Comparison of ENCODE assay signal across 7 mouse cellular contexts in the genomic region with DNA sequence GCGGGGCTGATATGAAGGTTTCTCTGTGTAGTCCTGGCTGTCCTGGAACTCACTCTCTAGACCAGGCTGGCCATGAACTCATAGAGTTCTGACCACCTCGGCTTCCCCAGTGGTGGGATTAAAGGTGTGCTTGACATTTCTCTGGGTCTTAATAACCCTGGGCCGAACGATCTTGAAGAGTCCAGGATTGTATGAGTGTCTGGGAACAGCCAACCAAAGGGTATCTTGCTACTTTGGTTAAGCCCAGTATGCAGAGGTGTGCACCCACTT. TPM values are rescaled to one million over a fixed set of nuclear protein-coding genes. Genes with fewer than 3 reads are reported as not detected.
DNase-seq lines count a peak whose midpoint lies in the region; ATAC-seq and TF ChIP-seq lines count a peak whose summit lies in the region.

No protein-coding gene starts in this region.

- peak overlapping the region; percentile 36 for H3K9ac ChIP-seq in lung, embryonic 15.5 days
- peak overlapping the region; percentile 53; the same call in 1 of the 2 replicates for H3K9ac ChIP-seq in forebrain, embryonic 15.5 days (replicated peaks)
- peak overlapping the region; percentile 50; the same call in 1 of the 2 replicates for H3K9ac ChIP-seq in limb, embryonic 14.5 days (ENCODE audit: low read depth, low read length, severe bottlenecking)
- H3K9ac ChIP-seq in stomach, embryonic 14.5 days (replicated peaks; ENCODE audit: low read depth, low read length) = no peak overlapping the region

- WGBS in lung, embryonic 15.5 days = 47% methylated on average over 4 of the region's 4 CpGs
- WGBS in forebrain, embryonic 15.5 days = 64% methylated on average over 4 of the region's 4 CpGs
- 69% methylated on average over 4 of the region's 4 CpGs for WGBS in limb, embryonic 14.5 days
- WGBS in stomach, embryonic 14.5 days = 71% methylated on average over 4 of the region's 4 CpGs

- no peak for ATAC-seq in lung, embryonic 15.5 days (ENCODE audit: borderline replicate concordance, extremely low read depth, low FRiP score, low TSS enrichment)
- peak; percentile 7; the same call in 1 of the 2 replicates for ATAC-seq in forebrain, embryonic 15.5 days (replicated peaks)
- no peak for ATAC-seq in limb, embryonic 14.5 days (ENCODE audit: low FRiP score, low read depth)
- ATAC-seq in stomach, embryonic 14.5 days (ENCODE audit: insufficient number of reproducible peaks, insufficient read depth, low FRiP score, low read depth) = no peak
- ATAC-seq in frontal cortex, adult (ENCODE audit: low TSS enrichment) = no peak

- H3K4me1 ChIP-seq in lung, embryonic 15.5 days = peaks cover 55% of the 10 kb centered on the region
- peaks cover 31% of the 10 kb centered on the region for H3K4me1 ChIP-seq in forebrain, embryonic 15.5 days
- H3K4me1 ChIP-seq in limb, embryonic 14.5 days (ENCODE audit: control insufficient read depth, insufficient read depth, low read length) = peaks cover 25% of the 10 kb centered on the region
- peaks cover 27% of the 10 kb centered on the region for H3K4me1 ChIP-seq in stomach, embryonic 14.5 days (ENCODE audit: control insufficient read depth, insufficient read depth, low read length)

- peak overlapping the region; percentile 29; the same call in 1 of the 2 replicates for H3K4me3 ChIP-seq in lung, embryonic 15.5 days
- H3K4me3 ChIP-seq in forebrain, embryonic 15.5 days = peak overlapping the region; percentile 35; the same call in 1 of the 2 replicates
- H3K4me3 ChIP-seq in limb, embryonic 14.5 days (replicated peaks; ENCODE audit: low read length) = peak overlapping the region; percentile 33; the same call in 1 of the 2 replicates
- peak overlapping the region; percentile 10 for H3K4me3 ChIP-seq in stomach, embryonic 14.5 days (ENCODE audit: low read depth, low read length)

- no peak for TF ChIP-seq POLR2A in limb, embryonic 14.5 days (IDR thresholded peaks at IDR 0.05; ENCODE audit: borderline replicate concordance, extremely low read depth, insufficient read depth, insufficient read length)

- peak overlapping the region; percentile 85 for H3K27ac ChIP-seq in lung, embryonic 15.5 days
- H3K27ac ChIP-seq in forebrain, embryonic 15.5 days (replicated peaks) = peak overlapping the region; percentile 70; the same call in 1 of the 2 replicates
- H3K27ac ChIP-seq in limb, embryonic 14.5 days (replicated peaks; ENCODE audit: low read depth, low read length) = peak overlapping the region; percentile 46
- peak overlapping the region; percentile 87 for H3K27ac ChIP-seq in stomach, embryonic 14.5 days (ENCODE audit: low read length)

- H3K36me3 ChIP-seq in lung, embryonic 15.5 days = no peaks in the 10 kb centered on the region
- no peaks in the 10 kb centered on the region for H3K36me3 ChIP-seq in forebrain, embryonic 15.5 days
- no peaks in the 10 kb centered on the region for H3K36me3 ChIP-seq in limb, embryonic 14.5 days (ENCODE audit: control insufficient read depth, insufficient read depth, low read length)
- H3K36me3 ChIP-seq in stomach, embryonic 14.5 days (ENCODE audit: control insufficient read depth, insufficient read depth, low read length) = no peaks in the 10 kb centered on the region

- no peak for DNase-seq in lung, postnatal 14 days
- no peak for DNase-seq in limb, embryonic 14.5 days (ENCODE audit: low spot score)
- DNase-seq in adrenal gland, postnatal 4 days (ENCODE audit: low spot score in 2 of 2) = no peak

- no peaks in the 10 kb centered on the region for H3K27me3 ChIP-seq in lung, embryonic 15.5 days
- no peaks in the 10 kb centered on the region for H3K27me3 ChIP-seq in forebrain, embryonic 15.5 days
- no peaks in the 10 kb centered on the region for H3K27me3 ChIP-seq in limb, embryonic 14.5 days (ENCODE audit: control insufficient read depth, insufficient read depth, low read length)
- H3K27me3 ChIP-seq in stomach, embryonic 14.5 days (ENCODE audit: control insufficient read depth, insufficient read depth, low read length) = no peaks in the 10 kb centered on the region

- H3K9me3 ChIP-seq in lung, embryonic 15.5 days = no peaks in the 10 kb centered on the region
- H3K9me3 ChIP-seq in forebrain, embryonic 15.5 days = no peaks in the 10 kb centered on the region
- H3K9me3 ChIP-seq in limb, embryonic 14.5 days (ENCODE audit: control insufficient read depth, low read length) = no peaks in the 10 kb centered on the region
- no peaks in the 10 kb centered on the region for H3K9me3 ChIP-seq in stomach, embryonic 14.5 days (ENCODE audit: control insufficient read depth, low read depth, low read length)

- H3K4me2 ChIP-seq in lung, embryonic 15.5 days = peak overlapping the region; percentile 53
- peak overlapping the region; percentile 55; the same call in 1 of the 2 replicates for H3K4me2 ChIP-seq in forebrain, embryonic 15.5 days (replicated peaks)
- peak overlapping the region; percentile 51 for H3K4me2 ChIP-seq in limb, embryonic 14.5 days (replicated peaks; ENCODE audit: low read depth, low read length, severe bottlenecking)
- H3K4me2 ChIP-seq in stomach, embryonic 14.5 days (replicated peaks; ENCODE audit: low read depth, low read length) = peak overlapping the region; percentile 32

RNA-seq across cellular contexts. Expression of a gene that starts 0.2 kb away (rescaled TPM):
- 31.1 and 33.1 TPM in 2 replicates for polyA plus RNA-seq in lung, embryonic 15.5 days (2015; fragmentation: Nextera tagmentation; extraction: Ambion mirVana)
- 4.2 and 4.9 TPM in 2 replicates for polyA plus RNA-seq in forebrain, embryonic 15.5 days (2015; fragmentation: Nextera tagmentation; extraction: Ambion mirVana)
- polyA plus RNA-seq in limb, embryonic 14.5 days (2012; rRNA removed) = 89.1 and 110 TPM in 2 replicates
- 59.6 and 60.1 TPM in 2 replicates for polyA plus RNA-seq in limb, embryonic 14.5 days (2014; fragmentation: Nextera tagmentation; extraction: Ambion mirVana)
- 38.8 and 42.0 TPM in 2 replicates for polyA plus RNA-seq in stomach, embryonic 14.5 days (2014; fragmentation: Nextera tagmentation; extraction: Ambion mirVana)
- total RNA-seq in adrenal gland, postnatal 4 days (2021) = 10 to 100 TPM; 81.8 to 93.0 TPM

RNA-seq across cellular contexts. Expression of a gene that starts 13.1 kb away (rescaled TPM):
- 0.05 TPM in 1 of 2 replicates, not detected in the other for polyA plus RNA-seq in lung, embryonic 15.5 days (2015; fragmentation: Nextera tagmentation; extraction: Ambion mirVana)
- polyA plus RNA-seq in forebrain, embryonic 15.5 days (2015; fragmentation: Nextera tagmentation; extraction: Ambion mirVana) = 1.0 and 1.4 TPM in 2 replicates
- polyA plus RNA-seq in limb, embryonic 14.5 days (2012; rRNA removed) = 0.05 and 0.08 TPM in 2 replicates
- not detected in 2 replicates for polyA plus RNA-seq in limb, embryonic 14.5 days (2014; fragmentation: Nextera tagmentation; extraction: Ambion mirVana)
- polyA plus RNA-seq in stomach, embryonic 14.5 days (2014; fragmentation: Nextera tagmentation; extraction: Ambion mirVana) = 0.12 TPM in 1 of 2 replicates, not detected in the other
- total RNA-seq in adrenal gland, postnatal 4 days (2021) = 1 to 10 TPM in 1 of 2 experiments, under 1 TPM in 1; 0.79 to 1.3 TPM

RNA-seq across cellular contexts. Expression of a gene that starts 36.3 kb away (rescaled TPM):
- polyA plus RNA-seq in lung, embryonic 15.5 days (2015; fragmentation: Nextera tagmentation; extraction: Ambion mirVana) = 0.25 and 1.3 TPM in 2 replicates
- polyA plus RNA-seq in forebrain, embryonic 15.5 days (2015; fragmentation: Nextera tagmentation; extraction: Ambion mirVana) = not detected in 2 replicates
- 0.39 and 0.73 TPM in 2 replicates for polyA plus RNA-seq in limb, embryonic 14.5 days (2012; rRNA removed)
- polyA plus RNA-seq in limb, embryonic 14.5 days (2014; fragmentation: Nextera tagmentation; extraction: Ambion mirVana) = 0.15 and 0.33 TPM in 2 replicates
- 0.34 and 0.41 TPM in 2 replicates for polyA plus RNA-seq in stomach, embryonic 14.5 days (2014; fragmentation: Nextera tagmentation; extraction: Ambion mirVana)
- 1 to 10 TPM in 1 of 2 experiments, under 1 TPM in 1; 0.64 to 1.3 TPM for total RNA-seq in adrenal gland, postnatal 4 days (2021)

RNA-seq across cellular contexts. Expression of a gene that starts 41.2 kb away (rescaled TPM):
- polyA plus RNA-seq in lung, embryonic 15.5 days (2015; fragmentation: Nextera tagmentation; extraction: Ambion mirVana) = 17.5 and 27.3 TPM in 2 replicates
- 3.1 and 7.5 TPM in 2 replicates for polyA plus RNA-seq in forebrain, embryonic 15.5 days (2015; fragmentation: Nextera tagmentation; extraction: Ambion mirVana)
- 15.9 and 21.9 TPM in 2 replicates for polyA plus RNA-seq in limb, embryonic 14.5 days (2012; rRNA removed)
- 34.2 and 38.2 TPM in 2 replicates for polyA plus RNA-seq in limb, embryonic 14.5 days (2014; fragmentation: Nextera tagmentation; extraction: Ambion mirVana)
- polyA plus RNA-seq in stomach, embryonic 14.5 days (2014; fragmentation: Nextera tagmentation; extraction: Ambion mirVana) = 9.4 and 15.9 TPM in 2 replicates
- 10 to 100 TPM in 1 of 2 experiments, 1 to 10 TPM in 1; 9.4 to 10.4 TPM for total RNA-seq in adrenal gland, postnatal 4 days (2021)
